ENCODE assay signal across 8 mouse cellular contexts in genomic region chr1:91539246-91539645, GRCm38 (mm10). TPM values are rescaled to one million over a fixed set of nuclear protein-coding genes. Genes with fewer than 3 reads are reported as not detected.
DNase-seq lines count a peak whose midpoint lies in the region; ATAC-seq and TF ChIP-seq lines count a peak whose summit lies in the region.

No protein-coding gene starts in this region.

- no peak for ATAC-seq in heart, embryonic 12.5 days (ENCODE audit: insufficient number of reproducible peaks, low FRiP score)
- no peak for ATAC-seq in hindbrain, postnatal 0 days
- ATAC-seq in midbrain, embryonic 12.5 days (ENCODE audit: low FRiP score, low read depth), result no peak

- no peaks in the 10 kb centered on the region for H3K9me3 ChIP-seq in heart, embryonic 12.5 days (replicated peaks)
- no peaks in the 10 kb centered on the region for H3K9me3 ChIP-seq in hindbrain, postnatal 0 days (ENCODE audit: low read length)
- no peaks in the 10 kb centered on the region for H3K9me3 ChIP-seq in midbrain, embryonic 12.5 days

- no peak for DNase-seq in heart, postnatal 25 days (ENCODE audit: low spot score)
- peak; percentile 67 for DNase-seq in c-Kit-positive CD71-positive TER-119-positive erythroid progenitor cells, embryonic 14.5 days (ENCODE audit: low spot score)
- DNase-seq in hindbrain, postnatal 0 days (ENCODE audit: low spot score), result no peak
- no peak for DNase-seq in layer of hippocampus, adult 2 months (ENCODE audit: low spot score in 2 of 2)
- no peak for DNase-seq in layer of hippocampus, postnatal 25 days (ENCODE audit: extremely low spot score in 1 of 2, low spot score in 1 of 2)
- no peak for DNase-seq in kidney, postnatal 4 days

- intact Hi-C loops in heart, postnatal 25 days (cut with DNase I), result no loop called here

- no peak for TF ChIP-seq CTCF in hindbrain, postnatal 0 days (IDR thresholded peaks at IDR 0.05; ENCODE audit: low read depth)
- no peak for TF ChIP-seq CTCF in layer of hippocampus, adult 2 months (conservative IDR thresholded peaks at IDR 0.05)

- H3K4me2 ChIP-seq in heart, embryonic 12.5 days, result peak overlapping the region; percentile 89
- H3K4me2 ChIP-seq in hindbrain, postnatal 0 days (ENCODE audit: low read depth, low read length), result peak overlapping the region; percentile 98
- H3K4me2 ChIP-seq in midbrain, embryonic 12.5 days (replicated peaks), result peak overlapping the region; percentile 95

- H3K9ac ChIP-seq in heart, embryonic 12.5 days, result peak overlapping the region; percentile 51; the same call in 1 of the 2 replicates
- no peak overlapping the region; the same call in 1 of the 2 replicates for H3K9ac ChIP-seq in hindbrain, postnatal 0 days (replicated peaks; ENCODE audit: low read length)
- no peak overlapping the region for H3K9ac ChIP-seq in midbrain, embryonic 12.5 days (replicated peaks)

- peak overlapping the region; percentile 50; the same call in 1 of the 2 replicates for H3K27ac ChIP-seq in heart, embryonic 12.5 days (ENCODE audit: poor library complexity, severe bottlenecking)
- H3K27ac ChIP-seq in hindbrain, postnatal 0 days, result no peak overlapping the region
- no peak overlapping the region for H3K27ac ChIP-seq in midbrain, embryonic 12.5 days (replicated peaks)
- H3K27ac ChIP-seq in layer of hippocampus, adult 2 months, result no peak overlapping the region

- peak overlapping the region; percentile 76 for H3K4me3 ChIP-seq in heart, embryonic 12.5 days
- H3K4me3 ChIP-seq in hindbrain, postnatal 0 days (ENCODE audit: low read length), result peak overlapping the region; percentile 94
- H3K4me3 ChIP-seq in midbrain, embryonic 12.5 days, result peak overlapping the region; percentile 84
- H3K4me3 ChIP-seq in layer of hippocampus, adult 2 months, result no peak overlapping the region

- WGBS in heart, embryonic 12.5 days, result 19% methylated on average over 6 of the region's 6 CpGs
- WGBS in hindbrain, postnatal 0 days, result 36% methylated on average over 6 of the region's 6 CpGs
- 36% methylated on average over 6 of the region's 6 CpGs for WGBS in midbrain, embryonic 12.5 days

- H3K27me3 ChIP-seq in heart, embryonic 12.5 days (replicated peaks), result peaks cover 26% of the 10 kb centered on the region
- H3K27me3 ChIP-seq in hindbrain, postnatal 0 days (ENCODE audit: insufficient read depth, low read length), result no peaks in the 10 kb centered on the region
- H3K27me3 ChIP-seq in midbrain, embryonic 12.5 days, result peaks cover 22% of the 10 kb centered on the region

- peaks cover 2% of the 10 kb centered on the region; the same call in 1 of the 2 replicates for H3K36me3 ChIP-seq in heart, embryonic 12.5 days
- no peaks in the 10 kb centered on the region for H3K36me3 ChIP-seq in hindbrain, postnatal 0 days (ENCODE audit: insufficient read depth, low read length)
- peaks cover 2% of the 10 kb centered on the region; the same call in 1 of the 2 replicates for H3K36me3 ChIP-seq in midbrain, embryonic 12.5 days

- peaks cover 28% of the 10 kb centered on the region for H3K4me1 ChIP-seq in heart, embryonic 12.5 days (replicated peaks)
- peaks cover 13% of the 10 kb centered on the region for H3K4me1 ChIP-seq in hindbrain, postnatal 0 days (ENCODE audit: insufficient read depth, low read length)
- peaks cover 12% of the 10 kb centered on the region for H3K4me1 ChIP-seq in midbrain, embryonic 12.5 days

RNA-seq across cellular contexts. Expression of gene Asb1, which starts 1.1 kb away (rescaled TPM):
- 11.0 and 12.3 TPM in 2 replicates for polyA plus RNA-seq in heart, embryonic 12.5 days (2016; fragmentation: Nextera tagmentation; extraction: Ambion mirVana)
- total RNA-seq in heart, postnatal 25 days (2021), result 10 to 100 TPM; 16.1 to 17.3 TPM
- 35.2 and 41.9 TPM in 2 replicates for total RNA-seq in hindbrain, postnatal 0 days (2014; rRNA removed)
- polyA plus RNA-seq in hindbrain, postnatal 0 days (2015; fragmentation: Nextera tagmentation; extraction: Ambion mirVana), result 9.5 and 10.2 TPM in 2 replicates
- 13.2 and 14.5 TPM in 2 replicates for polyA plus RNA-seq in midbrain, embryonic 12.5 days (2016; fragmentation: Nextera tagmentation; extraction: Ambion mirVana)
- 10 to 100 TPM; 32.4 to 40.1 TPM for total RNA-seq in layer of hippocampus, adult 2 months (2021)
- 10 to 100 TPM; 35.9 to 42.0 TPM for total RNA-seq in layer of hippocampus, postnatal 25 days (2021)

RNA-seq across cellular contexts. Expression of gene Traf3ip1, which starts 44.8 kb away (rescaled TPM):
- 4.8 and 6.0 TPM in 2 replicates for polyA plus RNA-seq in heart, embryonic 12.5 days (2016; fragmentation: Nextera tagmentation; extraction: Ambion mirVana)
- 1 to 10 TPM; 5.7 to 5.9 TPM for total RNA-seq in heart, postnatal 25 days (2021)
- 10.3 and 11.7 TPM in 2 replicates for total RNA-seq in hindbrain, postnatal 0 days (2014; rRNA removed)
- 7.4 and 8.1 TPM in 2 replicates for polyA plus RNA-seq in hindbrain, postnatal 0 days (2015; fragmentation: Nextera tagmentation; extraction: Ambion mirVana)
- 12.1 and 12.6 TPM in 2 replicates for polyA plus RNA-seq in midbrain, embryonic 12.5 days (2016; fragmentation: Nextera tagmentation; extraction: Ambion mirVana)
- 10 to 100 TPM; 11.0 to 13.6 TPM for total RNA-seq in layer of hippocampus, adult 2 months (2021)
- 10 to 100 TPM; 10.7 to 12.8 TPM for total RNA-seq in layer of hippocampus, postnatal 25 days (2021)
